Mouse (Mus musculus) ES-Bruce4 (cell line): ENCODE results near the gene Egfr. TPM values are rescaled to one million over a fixed set of nuclear protein-coding genes. Genes with fewer than 3 reads are reported as not detected.

Source experiments
- H3K27ac ChIP-seq: 2 replicates; pipeline ENCODE4 v1.5.1; 2012; ENCODE audit warnings: low read length, inconsistent platforms; ENCODE audit not compliant: insufficient read depth
- H3K27me3 ChIP-seq: 2 replicates; pipeline ENCODE4 v1.6.1; 2012; ENCODE audit warnings: mild to moderate bottlenecking, low read length, inconsistent platforms; ENCODE audit not compliant: control insufficient read depth, poor library complexity, insufficient read depth, severe bottlenecking
- H3K36me3 ChIP-seq: 2 replicates; pipeline ENCODE4 v1.6.1; 2012; ENCODE audit warnings: inconsistent platforms, mild to moderate bottlenecking, low read length, moderate library complexity; ENCODE audit not compliant: control insufficient read depth, poor library complexity, insufficient read depth, severe bottlenecking
- H3K4me1 ChIP-seq: one replicate; pipeline ENCODE4 v1.8.1; 2011; ENCODE audit warnings: low read length; ENCODE audit not compliant: control insufficient read depth, insufficient read depth
- H3K4me3 ChIP-seq: 2 replicates; pipeline ENCODE4 v1.5.1; 2011; ENCODE audit warnings: low read depth, mild to moderate bottlenecking, low read length
- H3K9ac ChIP-seq: 2 replicates; pipeline ENCODE4 v1.6.1; 2012; ENCODE audit warnings: low read depth, mild to moderate bottlenecking, inconsistent platforms; ENCODE audit not compliant: poor library complexity, severe bottlenecking
- H3K9me3 ChIP-seq: replicated peaks from 2 replicates; pipeline ENCODE4 v1.6.1; 2012; ENCODE audit warnings: mild to moderate bottlenecking, low read length, inconsistent platforms; ENCODE audit not compliant: control insufficient read depth, poor library complexity, insufficient read depth, severe bottlenecking
- CTCF ChIP-seq: IDR thresholded peaks from one replicate; pipeline ENCODE4 v1.8.1; 2011; ENCODE audit warnings: low read depth, low read length
- EP300 ChIP-seq: IDR thresholded peaks from 2 replicates; pipeline ENCODE4 v1.6.1; 2011; ENCODE audit warnings: low read depth, low read length; ENCODE audit not compliant: insufficient read depth
- POLR2A ChIP-seq: IDR thresholded peaks from one replicate; pipeline ENCODE4 v1.8.1; 2011; ENCODE audit warnings: low read length; ENCODE audit not compliant: insufficient read depth
- polyA plus RNA-seq: library from polyadenylated mRNA; stranded (reverse); fragments of >200 nt; gene quantifications from 2 replicates; pipeline ENCODE4 v1.2.4, GENCODE M21; 2011; ENCODE audit warnings: low read depth; ENCODE audit not compliant: missing spikeins, insufficient read depth, insufficient read length

The Egfr gene
- polyA plus RNA-seq, 1 experiment = 13.1 TPM

GRCm38 (mm10) chr11:16956115-16956862, 204.3 kb downstream of the Egfr start:
- Histone ChIP-seq H3K27ac (no peak overlapping the region), H3K4me3 (no peak overlapping the region), H3K4me1 (no peaks in the 10 kb centered on the region), H3K27me3 (no peaks in the 10 kb centered on the region), H3K9me3 (peaks cover 2% of the 10 kb centered on the region; the same call in 1 of the 2 replicates), H3K36me3 (no peaks in the 10 kb centered on the region), H3K9ac (no peak overlapping the region)
- TF ChIP-seq EP300 = no peak
- TF ChIP-seq POLR2A = no peak
- no peak for TF ChIP-seq CTCF

- no peak overlapping the region for H3K4me3 ChIP-seq
- peaks cover 2% of the 10 kb centered on the region; the same call in 1 of the 2 replicates for H3K9me3 ChIP-seq
- no peak overlapping the region for H3K9ac ChIP-seq
- TF ChIP-seq POLR2A = no peak
- no peak for TF ChIP-seq EP300
- no peak for TF ChIP-seq CTCF
- H3K27ac ChIP-seq = no peak overlapping the region
- H3K4me1 ChIP-seq = no peaks in the 10 kb centered on the region
- no peaks in the 10 kb centered on the region for H3K36me3 ChIP-seq
- H3K27me3 ChIP-seq = no peaks in the 10 kb centered on the region
These were observed 205.0 kb downstream of the Egfr start for GRCm38 (mm10) chr11:16957030-16957429.

- Histone ChIP-seq H3K4me3 (no peak overlapping the region), H3K9me3 (peaks cover 2% of the 10 kb centered on the region; the same call in 1 of the 2 replicates), H3K27ac (no peak overlapping the region), H3K4me1 (no peaks in the 10 kb centered on the region), H3K36me3 (no peaks in the 10 kb centered on the region), H3K27me3 (no peaks in the 10 kb centered on the region), H3K9ac (no peak overlapping the region)
- TF ChIP-seq EP300 = no peak
- no peak for TF ChIP-seq POLR2A
- no peak for TF ChIP-seq CTCF
These were observed 206.5 kb downstream of the Egfr start for GRCm38 (mm10) chr11:16958520-16958919.

Other genes starting within 250 kb of the Egfr start
- gene Sec61g, start 243.7 kb upstream of the Egfr start, polyA plus RNA-seq = 6.2 and 8.9 TPM in 2 replicates
- gene Fbxo48, start 199.2 kb downstream of the Egfr start, polyA plus RNA-seq = 4.6 and 6.7 TPM in 2 replicates